Mouse (Mus musculus) lung, embryonic 15.5 days (tissue): ENCODE measurements around the gene Fam8a1. TPM values are rescaled to one million over a fixed set of nuclear protein-coding genes. Genes with fewer than 3 reads are reported as not detected.

Source experiments
- ATAC-seq: fragments of 200-750 bp; cut with Nextera tagmentation; 2 replicates; pipeline ENCODE4 v1.8.0; 2017; ENCODE audit warnings: moderate number of reproducible peaks, borderline replicate concordance; ENCODE audit not compliant: low FRiP score, low TSS enrichment; ENCODE audit errors: extremely low read depth
- H3K27ac ChIP-seq: fragments of 300-500 bp; sonication (generic); 2 replicates; pipeline ENCODE4 v1.5.1; 2015; ENCODE audit warnings: moderate library complexity, mild to moderate bottlenecking, inconsistent platforms
- H3K27me3 ChIP-seq: fragments of 300-500 bp; sonication (generic); 2 replicates; pipeline ENCODE4 v1.6.1; 2015; ENCODE audit warnings: inconsistent platforms
- H3K36me3 ChIP-seq: fragments of 300-500 bp; sonication (generic); 2 replicates; pipeline ENCODE4 v1.6.1; 2015; ENCODE audit warnings: inconsistent platforms
- H3K4me1 ChIP-seq: fragments of 300-500 bp; sonication (generic); 2 replicates; pipeline ENCODE4 v1.6.1; 2015; ENCODE audit warnings: inconsistent platforms
- H3K4me2 ChIP-seq: fragments of 300-500 bp; sonication (generic); 2 replicates; pipeline ENCODE4 v1.6.1; 2015; ENCODE audit warnings: inconsistent platforms, mild to moderate bottlenecking, moderate library complexity
- H3K4me3 ChIP-seq: fragments of 300-500 bp; sonication (generic); 2 replicates; pipeline ENCODE4 v1.5.1; 2015; ENCODE audit warnings: mild to moderate bottlenecking, inconsistent platforms
- H3K9ac ChIP-seq: fragments of 300-500 bp; sonication (generic); 2 replicates; pipeline ENCODE4 v1.6.1; 2015; ENCODE audit warnings: inconsistent platforms
- H3K9me3 ChIP-seq: fragments of 300-500 bp; sonication (generic); 2 replicates; pipeline ENCODE4 v1.6.1; 2016; ENCODE audit warnings: inconsistent platforms
- WGBS: fragments of 180-500 bp; shearing (Covaris S2); methylation state at CpG from one replicate; pipeline ENCODE4 v1.1.7; 2015; 5-methylcytosine and 5-hydroxymethylcytosine counted together
- polyA plus RNA-seq: library from polyadenylated mRNA; unstranded; fragments of >200 nt; fragmentation: Nextera tagmentation; extraction: Ambion mirVana; gene quantifications from 2 replicates; pipeline ENCODE4 v1.2.1, GENCODE M21; 2015

Gene Fam8a1
- polyA plus RNA-seq, 1 experiment from 2014 or later: 10.2 TPM

- Histone ChIP-seq H3K4me2 (no peak overlapping the region), H3K36me3 (no peaks in the 10 kb centered on the region), H3K9ac (no peak overlapping the region), H3K4me3 (no peak overlapping the region), H3K27ac (no peak overlapping the region), H3K27me3 (no peaks in the 10 kb centered on the region), H3K4me1 (no peaks in the 10 kb centered on the region), H3K9me3 (no peaks in the 10 kb centered on the region)
- no peak for ATAC-seq
- 80% methylated on average over 6 of the region's 6 CpGs for WGBS
These were observed 25.1 kb upstream of the Fam8a1 start for GRCm38 (mm10) chr13:46644175-46644574.

- Histone ChIP-seq H3K9ac (no peak overlapping the region), H3K9me3 (no peaks in the 10 kb centered on the region), H3K27ac (no peak overlapping the region), H3K36me3 (no peaks in the 10 kb centered on the region), H3K4me2 (no peak overlapping the region), H3K4me1 (no peaks in the 10 kb centered on the region), H3K4me3 (no peak overlapping the region), H3K27me3 (no peaks in the 10 kb centered on the region)
- 85% methylated on average over 6 of the region's 6 CpGs for WGBS
- no peak for ATAC-seq
These were observed 23.8 kb upstream of the Fam8a1 start for GRCm38 (mm10) chr13:46645476-46645875.

- Histone ChIP-seq H3K4me3 (no peak overlapping the region), H3K27ac (no peak overlapping the region), H3K9ac (no peak overlapping the region), H3K27me3 (no peaks in the 10 kb centered on the region), H3K36me3 (no peaks in the 10 kb centered on the region), H3K4me2 (no peak overlapping the region), H3K4me1 (no peaks in the 10 kb centered on the region), H3K9me3 (no peaks in the 10 kb centered on the region)
- no peak for ATAC-seq
- WGBS: 81% methylated on average over 7 of the region's 7 CpGs
These were observed 17.5 kb upstream of the Fam8a1 start for GRCm38 (mm10) chr13:46651853-46652252.

- Histone ChIP-seq H3K4me3 (no peak overlapping the region), H3K27ac (no peak overlapping the region), H3K4me1 (no peaks in the 10 kb centered on the region), H3K9ac (no peak overlapping the region), H3K27me3 (no peaks in the 10 kb centered on the region), H3K9me3 (no peaks in the 10 kb centered on the region), H3K36me3 (no peaks in the 10 kb centered on the region), H3K4me2 (no peak overlapping the region)
- WGBS: 70% methylated on average over 7 of the region's 7 CpGs
- ATAC-seq: no peak
These were observed 16.7 kb upstream of the Fam8a1 start for GRCm38 (mm10) chr13:46652671-46653070.

GRCm38 (mm10) chr13:46653671-46654070 is 15.7 kb upstream of the Fam8a1 start:
- ATAC-seq: no peak
- H3K9me3 ChIP-seq: no peaks in the 10 kb centered on the region
- no peak overlapping the region for H3K4me2 ChIP-seq
- H3K27ac ChIP-seq: no peak overlapping the region
- no peaks in the 10 kb centered on the region for H3K36me3 ChIP-seq
- H3K9ac ChIP-seq: no peak overlapping the region
- no peaks in the 10 kb centered on the region for H3K4me1 ChIP-seq
- WGBS: 70% methylated on average over 4 of the region's 4 CpGs
- H3K27me3 ChIP-seq: no peaks in the 10 kb centered on the region
- H3K4me3 ChIP-seq: no peak overlapping the region

GRCm38 (mm10) chr13:46654566-46654965 is 14.8 kb upstream of the Fam8a1 start:
- Histone ChIP-seq H3K4me2 (no peak overlapping the region), H3K9me3 (no peaks in the 10 kb centered on the region), H3K27ac (no peak overlapping the region), H3K9ac (no peak overlapping the region), H3K36me3 (no peaks in the 10 kb centered on the region), H3K4me3 (no peak overlapping the region), H3K4me1 (no peaks in the 10 kb centered on the region), H3K27me3 (no peaks in the 10 kb centered on the region)
- 82% methylated on average over 5 of the region's 5 CpGs for WGBS
- ATAC-seq: no peak

GRCm38 (mm10) chr13:46659211-46659610 is 10.1 kb upstream of the Fam8a1 start:
- WGBS: 81% methylated on average over 5 of the region's 5 CpGs
- Histone ChIP-seq H3K4me2 (no peak overlapping the region), H3K9me3 (no peaks in the 10 kb centered on the region), H3K4me3 (no peak overlapping the region), H3K27me3 (no peaks in the 10 kb centered on the region), H3K4me1 (no peaks in the 10 kb centered on the region), H3K27ac (no peak overlapping the region), H3K36me3 (no peaks in the 10 kb centered on the region), H3K9ac (no peak overlapping the region)
- ATAC-seq: no peak

GRCm38 (mm10) chr13:46663461-46663964 is 5.8 kb upstream of the Fam8a1 start:
- no peak for ATAC-seq
- no peaks in the 10 kb centered on the region for H3K9me3 ChIP-seq
- WGBS: 32% methylated on average over 4 of the region's 4 CpGs
- H3K4me3 ChIP-seq: no peak overlapping the region
- H3K27ac ChIP-seq: no peak overlapping the region
- H3K4me2 ChIP-seq: no peak overlapping the region
- no peaks in the 10 kb centered on the region for H3K27me3 ChIP-seq
- H3K4me1 ChIP-seq: peaks cover 2% of the 10 kb centered on the region; the same call in 1 of the 2 replicates
- no peak overlapping the region for H3K9ac ChIP-seq
- no peaks in the 10 kb centered on the region for H3K36me3 ChIP-seq

- WGBS: 1% methylated on average over 48 of the region's 96 CpGs
These were observed 424 bp downstream of the Fam8a1 start for GRCm38 (mm10) chr13:46669620-46670271.

GRCm38 (mm10) chr13:46670514-46670913 is 1.2 kb downstream of the Fam8a1 start:
- Histone ChIP-seq H3K27me3 (no peaks in the 10 kb centered on the region), H3K27ac (no peak overlapping the region), H3K4me2 (peak overlapping the region; percentile 87), H3K36me3 (peaks cover 34% of the 10 kb centered on the region), H3K4me3 (peak overlapping the region; percentile 94), H3K9ac (peak overlapping the region; percentile 76; the same call in 1 of the 2 replicates), H3K4me1 (peaks cover 15% of the 10 kb centered on the region), H3K9me3 (no peaks in the 10 kb centered on the region)
- no peak for ATAC-seq
- WGBS: 58% methylated on average over 9 of the region's 9 CpGs

More at GRCm38 (mm10) chr13:46669620-46670271, 424 bp downstream of the Fam8a1 start:
- peak overlapping the region; percentile 94 for H3K4me3 ChIP-seq
- H3K4me2 ChIP-seq: peak overlapping the region; percentile 87
- peak overlapping the region; percentile 76 for H3K9ac ChIP-seq
- H3K36me3 ChIP-seq: peaks cover 27% of the 10 kb centered on the region
- no peaks in the 10 kb centered on the region for H3K27me3 ChIP-seq
- no peaks in the 10 kb centered on the region for H3K9me3 ChIP-seq
- H3K4me1 ChIP-seq: peaks cover 15% of the 10 kb centered on the region
- peak overlapping the region; percentile 68 for H3K27ac ChIP-seq
- peak; percentile 63 for ATAC-seq

GRCm38 (mm10) chr13:46674601-46675000 is 5.3 kb downstream of the Fam8a1 start:
- H3K9ac ChIP-seq: no peak overlapping the region
- peaks cover 55% of the 10 kb centered on the region for H3K36me3 ChIP-seq
- H3K4me3 ChIP-seq: no peak overlapping the region
- H3K4me2 ChIP-seq: no peak overlapping the region
- 76% methylated on average over 2 of the region's 2 CpGs for whole genome bisulfite sequencing
- H3K27ac ChIP-seq: no peak overlapping the region
- no peaks in the 10 kb centered on the region for H3K27me3 ChIP-seq
- no peak for ATAC-seq
- H3K4me1 ChIP-seq: peaks cover 9% of the 10 kb centered on the region
- H3K9me3 ChIP-seq: no peaks in the 10 kb centered on the region

GRCm38 (mm10) chr13:46677721-46678120 is 8.4 kb downstream of the Fam8a1 start:
- peaks cover 61% of the 10 kb centered on the region for H3K36me3 ChIP-seq
- H3K4me2 ChIP-seq: no peak overlapping the region
- H3K4me1 ChIP-seq: no peaks in the 10 kb centered on the region
- ATAC-seq: no peak
- no peak overlapping the region for H3K27ac ChIP-seq
- no peak overlapping the region for H3K9ac ChIP-seq
- 85% methylated on average over 4 of the region's 4 CpGs for WGBS
- no peaks in the 10 kb centered on the region for H3K9me3 ChIP-seq
- no peaks in the 10 kb centered on the region for H3K27me3 ChIP-seq
- no peak overlapping the region for H3K4me3 ChIP-seq
